Mouse (Mus musculus): ENCODE measurements around the gene Stab1. TPM values are rescaled to one million over a fixed set of nuclear protein-coding genes. Genes with fewer than 3 reads are reported as not detected.

Stab1 gene
- polyA plus RNA-seq, 1 experiment, result 0.08 TPM

- Histone ChIP-seq H3K4me1 (ENCODE audit: control insufficient read depth) (no peaks in the 10 kb centered on the region; the same call in 1 of the 2 replicates), H3K9me3 (ENCODE audit: control insufficient read depth, low read length) (no peaks in the 10 kb centered on the region), H3K4me3 (replicated peaks) (no peak overlapping the region), H3K36me3 (ENCODE audit: control insufficient read depth) (peaks cover 100% of the 10 kb centered on the region), H3K27me3 (ENCODE audit: control insufficient read depth) (no peaks in the 10 kb centered on the region)
- no peak for TF ChIP-seq GATA1 (IDR thresholded peaks at IDR 0.05; ENCODE audit: low read length)
- TF ChIP-seq TAL1 (IDR thresholded peaks at IDR 0.05; ENCODE audit: low read length), result no peak
These were observed 18.2 kb upstream of the Stab1 start for GRCm38 (mm10) chr14:31186656-31187055.

GRCm38 (mm10) chr14:31184195-31184594, 15.8 kb upstream of the Stab1 start:
- Histone ChIP-seq H3K27me3 (ENCODE audit: control insufficient read depth) (no peaks in the 10 kb centered on the region), H3K9me3 (ENCODE audit: control insufficient read depth, low read length) (no peaks in the 10 kb centered on the region), H3K4me3 (replicated peaks) (no peak overlapping the region), H3K4me1 (ENCODE audit: control insufficient read depth) (no peaks in the 10 kb centered on the region; the same call in 1 of the 2 replicates), H3K36me3 (ENCODE audit: control insufficient read depth) (peaks cover 100% of the 10 kb centered on the region)
- TF ChIP-seq GATA1 (IDR thresholded peaks at IDR 0.05; ENCODE audit: low read length), result no peak
- TF ChIP-seq TAL1 (IDR thresholded peaks at IDR 0.05; ENCODE audit: low read length), result no peak

- TF ChIP-seq GATA1 (IDR thresholded peaks at IDR 0.05; ENCODE audit: low read length) (no peak), TAL1 (IDR thresholded peaks at IDR 0.05; ENCODE audit: low read length) (no peak)
- H3K9me3 ChIP-seq (ENCODE audit: control insufficient read depth, low read length), result no peaks in the 10 kb centered on the region
- H3K27me3 ChIP-seq (ENCODE audit: control insufficient read depth), result no peaks in the 10 kb centered on the region
- H3K4me3 ChIP-seq (replicated peaks), result no peak overlapping the region
- H3K36me3 ChIP-seq (ENCODE audit: control insufficient read depth), result peaks cover 98% of the 10 kb centered on the region
- H3K4me1 ChIP-seq (ENCODE audit: control insufficient read depth), result no peaks in the 10 kb centered on the region; the same call in 1 of the 2 replicates
These were observed 15.1 kb upstream of the Stab1 start for GRCm38 (mm10) chr14:31183541-31183940.

GRCm38 (mm10) chr14:31182786-31183290, 14.4 kb upstream of the Stab1 start:
- no peaks in the 10 kb centered on the region for H3K27me3 ChIP-seq (ENCODE audit: control insufficient read depth)
- no peaks in the 10 kb centered on the region for H3K9me3 ChIP-seq (ENCODE audit: control insufficient read depth, low read length)
- TF ChIP-seq GATA1 (IDR thresholded peaks at IDR 0.05; ENCODE audit: low read length), result no peak
- no peak for TF ChIP-seq TAL1 (IDR thresholded peaks at IDR 0.05; ENCODE audit: low read length)
- H3K4me3 ChIP-seq (replicated peaks), result no peak overlapping the region
- H3K36me3 ChIP-seq (ENCODE audit: control insufficient read depth), result peaks cover 95% of the 10 kb centered on the region
- no peaks in the 10 kb centered on the region; the same call in 1 of the 2 replicates for H3K4me1 ChIP-seq (ENCODE audit: control insufficient read depth)

GRCm38 (mm10) chr14:31181512-31181911, 13.1 kb upstream of the Stab1 start:
- Histone ChIP-seq H3K36me3 (ENCODE audit: control insufficient read depth) (peaks cover 95% of the 10 kb centered on the region), H3K4me1 (ENCODE audit: control insufficient read depth) (no peaks in the 10 kb centered on the region; the same call in 1 of the 2 replicates), H3K4me3 (replicated peaks) (no peak overlapping the region), H3K27me3 (ENCODE audit: control insufficient read depth) (no peaks in the 10 kb centered on the region), H3K9me3 (ENCODE audit: control insufficient read depth, low read length) (no peaks in the 10 kb centered on the region)
- TF ChIP-seq TAL1 (IDR thresholded peaks at IDR 0.05; ENCODE audit: low read length), result no peak
- TF ChIP-seq GATA1 (IDR thresholded peaks at IDR 0.05; ENCODE audit: low read length), result no peak

GRCm38 (mm10) chr14:31179677-31180365, 11.4 kb upstream of the Stab1 start:
- TF ChIP-seq TAL1 (IDR thresholded peaks at IDR 0.05; ENCODE audit: low read length), result no peak
- no peak overlapping the region for H3K4me3 ChIP-seq (replicated peaks)
- H3K4me1 ChIP-seq (ENCODE audit: control insufficient read depth), result no peaks in the 10 kb centered on the region; the same call in 1 of the 2 replicates
- H3K36me3 ChIP-seq (ENCODE audit: control insufficient read depth), result peaks cover 95% of the 10 kb centered on the region
- no peaks in the 10 kb centered on the region for H3K27me3 ChIP-seq (ENCODE audit: control insufficient read depth)
- no peaks in the 10 kb centered on the region for H3K9me3 ChIP-seq (ENCODE audit: control insufficient read depth, low read length)

- no peaks in the 10 kb centered on the region for H3K9me3 ChIP-seq (ENCODE audit: control insufficient read depth, low read length)
- TF ChIP-seq GATA1 (IDR thresholded peaks at IDR 0.05; ENCODE audit: low read length) (no peak), TAL1 (IDR thresholded peaks at IDR 0.05; ENCODE audit: low read length) (no peak)
- H3K4me3 ChIP-seq (replicated peaks), result no peak overlapping the region
- H3K36me3 ChIP-seq (ENCODE audit: control insufficient read depth), result peaks cover 95% of the 10 kb centered on the region
- H3K4me1 ChIP-seq (ENCODE audit: control insufficient read depth), result no peaks in the 10 kb centered on the region
- no peaks in the 10 kb centered on the region for H3K27me3 ChIP-seq (ENCODE audit: control insufficient read depth)
These were observed 9.3 kb upstream of the Stab1 start for GRCm38 (mm10) chr14:31177715-31178114.

- Histone ChIP-seq H3K9me3 (ENCODE audit: control insufficient read depth, low read length) (no peaks in the 10 kb centered on the region), H3K36me3 (ENCODE audit: control insufficient read depth) (peaks cover 95% of the 10 kb centered on the region), H3K27me3 (ENCODE audit: control insufficient read depth) (no peaks in the 10 kb centered on the region), H3K4me3 (replicated peaks) (no peak overlapping the region), H3K4me1 (ENCODE audit: control insufficient read depth) (no peaks in the 10 kb centered on the region)
- TF ChIP-seq TAL1 (IDR thresholded peaks at IDR 0.05; ENCODE audit: low read length), result no peak
- TF ChIP-seq GATA1 (IDR thresholded peaks at IDR 0.05; ENCODE audit: low read length), result no peak
These were observed 8.8 kb upstream of the Stab1 start for GRCm38 (mm10) chr14:31177287-31177686.

- Histone ChIP-seq H3K9me3 (ENCODE audit: control insufficient read depth, low read length) (no peaks in the 10 kb centered on the region), H3K27me3 (ENCODE audit: control insufficient read depth) (peaks cover 5% of the 10 kb centered on the region), H3K4me1 (ENCODE audit: control insufficient read depth) (0 out of 2 replicates have a peak, but pooled peaks cover 1% of the 10 kb centered on the region), H3K4me3 (replicated peaks) (no peak overlapping the region), H3K36me3 (ENCODE audit: control insufficient read depth) (peaks cover 79% of the 10 kb centered on the region)
- no peak for TF ChIP-seq GATA1 (IDR thresholded peaks at IDR 0.05; ENCODE audit: low read length)
- no peak for TF ChIP-seq TAL1 (IDR thresholded peaks at IDR 0.05; ENCODE audit: low read length)
These were observed 5.1 kb upstream of the Stab1 start for GRCm38 (mm10) chr14:31173537-31173936.
